Mouse (Mus musculus) lung, adult 2 months (tissue): Measurements from ENCODE around the gene Med20.

Experiments
- CTCF ChIP-seq: fragments of 200-500 bp; IDR thresholded peaks from 2 replicates; pipeline ENCODE4 v1.5.1; 2011; ENCODE audit warnings: mild to moderate bottlenecking, low read length, control low read depth; ENCODE audit not compliant: insufficient read depth
- POLR2A ChIP-seq: fragments of 200-500 bp; IDR thresholded peaks from 2 replicates; pipeline ENCODE4 v1.6.1; 2011; ENCODE audit warnings: low read depth, mild to moderate bottlenecking, control low read depth, low read length, borderline replicate concordance; ENCODE audit errors: extremely low read depth

DNA sequence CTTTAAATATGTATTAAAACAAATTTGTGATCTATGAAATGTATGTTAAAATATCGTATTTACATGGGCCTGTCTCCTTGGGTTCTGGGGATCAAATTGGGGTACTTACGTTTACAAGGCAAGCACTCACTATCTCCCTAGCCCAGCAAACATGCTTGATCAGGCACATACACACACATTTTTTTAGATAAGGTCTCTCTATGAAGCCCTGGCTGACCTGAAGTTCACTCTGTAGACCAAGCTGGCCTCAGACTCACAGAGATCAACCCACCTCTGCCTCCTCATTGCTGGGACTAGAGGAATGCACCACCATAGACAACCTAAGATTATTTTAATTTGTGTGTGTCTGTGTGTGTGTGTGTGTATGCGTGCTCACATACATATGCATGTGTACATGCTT is 43.0 kb upstream of the Med20 start:
- no peak for TF ChIP-seq CTCF
- TF ChIP-seq POLR2A, result no peak
